Mouse (Mus musculus) spleen, adult 12 weeks (tissue): Measurements from ENCODE around the gene Map1a.
A peak's percentile ranks its signal among the peaks of the same experiment; 100 is the strongest.

Experiments used
- DNase-seq: peaks from one replicate; pipeline ENCODE4 v3.0.0; 2022; ENCODE audit warnings: low spot score

The Map1a gene

GRCm38 (mm10) chr2:121316278-121316677 lies 26.9 kb downstream of the Map1a start:
- DNase-seq, result no peak

- no peak for DNase-seq
These were observed 33.6 kb downstream of the Map1a start for GRCm38 (mm10) chr2:121323041-121323440.

GRCm38 (mm10) chr2:121323693-121324470 lies 34.5 kb downstream of the Map1a start:
- DNase-seq, result no peak

- no peak for DNase-seq
These were observed 40.1 kb downstream of the Map1a start for GRCm38 (mm10) chr2:121329492-121329891.

GRCm38 (mm10) chr2:121339057-121339456 lies 49.7 kb downstream of the Map1a start:
- DNase-seq, result no peak

GRCm38 (mm10) chr2:121353156-121353555 lies 63.8 kb downstream of the Map1a start:
- no peak for DNase-seq

GRCm38 (mm10) chr2:121354378-121354777 lies 65.0 kb downstream of the Map1a start:
- DNase-seq, result peak; percentile 4

- peak; percentile 92 for DNase-seq
These were observed 65.6 kb downstream of the Map1a start, which contains the start of gene Ppip5k1 for GRCm38 (mm10) chr2:121354820-121355592. Ppip5k1 (minus strand) TSS chr2:121355396.

GRCm38 (mm10) chr2:121357494-121357893 lies 68.1 kb downstream of the Map1a start, which contains the start of gene Ckmt1:
Ckmt1 (plus strand) TSS chr2:121357714.
- no peak for DNase-seq

- no peak for DNase-seq
These were observed 68.6 kb downstream of the Map1a start for GRCm38 (mm10) chr2:121357961-121358360.

- DNase-seq, result peak; percentile 11
These were observed 69.0 kb downstream of the Map1a start for GRCm38 (mm10) chr2:121358381-121358780.

- no peak for DNase-seq
These were observed 70.1 kb downstream of the Map1a start for GRCm38 (mm10) chr2:121359461-121359860.
